Mouse (Mus musculus): ENCODE data around the gene Ccdc191. TPM values are rescaled to one million over a fixed set of nuclear protein-coding genes. Genes with fewer than 3 reads are reported as not detected.

Ccdc191 gene
- polyA plus RNA-seq, 1 experiment from 2014 or later, result 5.4 TPM

DNA sequence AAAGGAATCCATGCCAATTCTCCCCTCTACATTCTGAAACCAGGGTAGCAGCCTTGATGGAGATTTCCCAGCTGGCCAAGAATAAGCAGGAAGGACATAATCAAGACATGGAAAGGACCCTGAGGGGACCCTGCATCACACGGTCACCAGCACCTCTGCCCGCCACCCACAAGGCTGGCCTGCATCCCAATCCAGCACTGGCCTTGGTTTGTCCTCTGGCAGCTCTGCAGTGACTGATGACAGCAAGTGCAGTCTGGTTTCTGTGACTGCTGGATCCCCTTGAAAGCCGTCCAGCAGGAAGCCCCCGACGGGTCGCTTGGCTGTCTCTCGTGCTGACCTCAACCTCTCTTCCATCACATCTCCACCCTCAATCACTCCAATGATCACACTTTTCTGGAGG is 18.2 kb upstream of the Ccdc191 start:
- no peak overlapping the region for H3K4me2 ChIP-seq (replicated peaks; ENCODE audit: low read depth)
- H3K4me3 ChIP-seq (ENCODE audit: low read depth, low read length), result no peak overlapping the region
- WGBS, result 84% methylated on average over 7 of the region's 7 CpGs
- DNase-seq (ENCODE audit: low spot score), result no peak
- H3K36me3 ChIP-seq (ENCODE audit: control insufficient read depth, insufficient read depth, low read length), result peaks cover 16% of the 10 kb centered on the region
- no peaks in the 10 kb centered on the region for H3K27me3 ChIP-seq (ENCODE audit: control insufficient read depth, insufficient read depth, low read length)
- H3K27ac ChIP-seq (replicated peaks), result no peak overlapping the region
- no peak overlapping the region for H3K9ac ChIP-seq (ENCODE audit: low read length)
- no peak for ATAC-seq (ENCODE audit: low FRiP score, low TSS enrichment)
- no peaks in the 10 kb centered on the region for H3K9me3 ChIP-seq (ENCODE audit: control insufficient read depth, low read length)
- no peak for TF ChIP-seq EP300 (optimal IDR thresholded peaks at IDR 0.05)
- no peak for TF ChIP-seq CTCF (IDR thresholded peaks at IDR 0.05; ENCODE audit: low read depth)
- no peaks in the 10 kb centered on the region for H3K4me1 ChIP-seq (replicated peaks; ENCODE audit: control insufficient read depth, insufficient read depth)

DNA sequence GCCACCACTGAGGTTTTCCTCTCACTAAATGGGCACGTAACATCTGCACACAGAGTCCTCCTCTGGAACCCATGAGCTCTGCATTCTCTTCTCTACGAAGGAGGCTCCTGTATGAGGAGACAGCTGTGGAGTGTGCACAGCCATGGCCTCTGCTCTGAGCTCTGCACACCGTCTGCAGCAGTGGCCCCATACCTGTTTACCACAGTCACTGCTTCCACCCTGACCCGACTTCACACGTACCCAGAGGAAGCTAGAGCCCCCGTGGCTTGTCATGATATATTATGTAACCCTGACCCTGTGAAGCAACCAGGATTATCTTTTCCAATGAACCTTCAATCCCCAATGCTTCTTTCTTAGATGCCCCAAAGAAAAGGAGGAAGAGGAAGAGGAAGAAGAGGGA is 9.8 kb upstream of the Ccdc191 start:
- DNase-seq (ENCODE audit: low spot score), result no peak
- no peaks in the 10 kb centered on the region for H3K9me3 ChIP-seq (ENCODE audit: control insufficient read depth, low read length)
- WGBS, result 75% methylated on average over 6 of the region's 6 CpGs
- H3K36me3 ChIP-seq (ENCODE audit: control insufficient read depth, insufficient read depth, low read length), result peaks cover 13% of the 10 kb centered on the region; the same call in 1 of the 2 replicates
- TF ChIP-seq EP300 (optimal IDR thresholded peaks at IDR 0.05) (no peak), CTCF (IDR thresholded peaks at IDR 0.05; ENCODE audit: low read depth) (no peak)
- no peak overlapping the region for H3K9ac ChIP-seq (ENCODE audit: low read length)
- no peaks in the 10 kb centered on the region for H3K27me3 ChIP-seq (ENCODE audit: control insufficient read depth, insufficient read depth, low read length)
- H3K27ac ChIP-seq (replicated peaks), result no peak overlapping the region
- H3K4me2 ChIP-seq (replicated peaks; ENCODE audit: low read depth), result no peak overlapping the region
- H3K4me1 ChIP-seq (replicated peaks; ENCODE audit: control insufficient read depth, insufficient read depth), result no peaks in the 10 kb centered on the region
- ATAC-seq (ENCODE audit: low FRiP score, low TSS enrichment), result no peak
- H3K4me3 ChIP-seq (ENCODE audit: low read depth, low read length), result no peak overlapping the region

DNA sequence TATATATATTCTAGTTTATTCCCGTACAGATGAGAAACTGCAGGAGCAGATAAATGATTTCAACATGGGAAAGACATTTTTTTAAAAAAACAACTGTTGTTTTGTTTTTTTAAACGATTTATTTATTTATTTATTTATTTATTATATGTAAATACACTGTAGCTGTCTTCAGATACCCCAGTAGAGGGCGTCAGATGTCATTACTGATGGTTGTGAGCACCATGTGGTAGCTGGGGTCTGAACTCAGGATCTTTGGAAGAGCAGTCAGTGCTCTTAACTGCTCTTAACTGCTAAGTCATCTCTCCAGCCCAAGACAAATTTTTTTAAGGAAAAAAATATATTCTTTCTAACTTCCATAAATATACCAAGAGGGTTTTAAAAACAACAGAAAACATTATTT is 8.0 kb upstream of the Ccdc191 start:
- no peaks in the 10 kb centered on the region for H3K4me1 ChIP-seq (replicated peaks; ENCODE audit: control insufficient read depth, insufficient read depth)
- H3K27ac ChIP-seq (replicated peaks), result no peak overlapping the region
- H3K4me2 ChIP-seq (replicated peaks; ENCODE audit: low read depth), result no peak overlapping the region
- DNase-seq (ENCODE audit: low spot score) (no peak), ATAC-seq (ENCODE audit: low FRiP score, low TSS enrichment) (no peak)
- peaks cover 4% of the 10 kb centered on the region; the same call in 1 of the 2 replicates for H3K36me3 ChIP-seq (ENCODE audit: control insufficient read depth, insufficient read depth, low read length)
- H3K27me3 ChIP-seq (ENCODE audit: control insufficient read depth, insufficient read depth, low read length), result no peaks in the 10 kb centered on the region
- H3K9ac ChIP-seq (ENCODE audit: low read length), result no peak overlapping the region
- 61% methylated on average over 3 of the region's 3 CpGs for WGBS
- peak; percentile 28; the same call in 1 of the 2 replicates for TF ChIP-seq CTCF (IDR thresholded peaks at IDR 0.05; ENCODE audit: low read depth)
- no peak for TF ChIP-seq EP300 (optimal IDR thresholded peaks at IDR 0.05)
- H3K4me3 ChIP-seq (ENCODE audit: low read depth, low read length), result no peak overlapping the region
- H3K9me3 ChIP-seq (ENCODE audit: control insufficient read depth, low read length), result no peaks in the 10 kb centered on the region

DNA sequence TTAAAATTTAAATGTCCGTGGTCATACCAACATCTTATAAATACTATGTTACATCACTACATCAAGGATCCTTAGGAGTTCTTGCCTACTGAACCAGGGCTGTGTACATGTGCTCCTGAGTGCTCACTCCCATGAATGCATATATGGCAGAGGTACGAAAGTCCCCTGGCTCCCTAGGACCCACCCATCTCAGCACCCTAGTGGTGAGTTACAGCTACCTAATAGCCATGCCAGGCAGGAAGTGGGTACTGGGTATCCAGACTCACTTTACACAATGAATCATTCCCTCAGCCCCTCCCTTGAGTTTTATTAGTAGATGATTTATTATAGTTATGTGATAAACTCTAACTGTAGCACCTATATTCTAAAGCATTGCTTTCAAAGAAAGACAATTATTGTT is 7.3 kb upstream of the Ccdc191 start:
- no peak overlapping the region for H3K9ac ChIP-seq (ENCODE audit: low read length)
- H3K4me2 ChIP-seq (replicated peaks; ENCODE audit: low read depth), result no peak overlapping the region
- no peak overlapping the region for H3K27ac ChIP-seq (replicated peaks)
- peak; percentile 60; the same call in 1 of the 2 replicates for ATAC-seq (ENCODE audit: low FRiP score, low TSS enrichment)
- no peak for DNase-seq (ENCODE audit: low spot score)
- whole genome bisulfite sequencing, result 94% methylated on average over 2 of the region's 2 CpGs
- no peak overlapping the region for H3K4me3 ChIP-seq (ENCODE audit: low read depth, low read length)
- H3K4me1 ChIP-seq (replicated peaks; ENCODE audit: control insufficient read depth, insufficient read depth), result no peaks in the 10 kb centered on the region
- 0 out of 2 replicates have a peak, but pooled peaks cover 3% of the 10 kb centered on the region for H3K36me3 ChIP-seq (ENCODE audit: control insufficient read depth, insufficient read depth, low read length)
- no peaks in the 10 kb centered on the region for H3K27me3 ChIP-seq (ENCODE audit: control insufficient read depth, insufficient read depth, low read length)
- TF ChIP-seq CTCF (IDR thresholded peaks at IDR 0.05; ENCODE audit: low read depth) (0 out of 2 replicates have a peak, but pooled peaks have one; percentile 12), EP300 (optimal IDR thresholded peaks at IDR 0.05) (no peak)
- no peaks in the 10 kb centered on the region for H3K9me3 ChIP-seq (ENCODE audit: control insufficient read depth, low read length)

DNA sequence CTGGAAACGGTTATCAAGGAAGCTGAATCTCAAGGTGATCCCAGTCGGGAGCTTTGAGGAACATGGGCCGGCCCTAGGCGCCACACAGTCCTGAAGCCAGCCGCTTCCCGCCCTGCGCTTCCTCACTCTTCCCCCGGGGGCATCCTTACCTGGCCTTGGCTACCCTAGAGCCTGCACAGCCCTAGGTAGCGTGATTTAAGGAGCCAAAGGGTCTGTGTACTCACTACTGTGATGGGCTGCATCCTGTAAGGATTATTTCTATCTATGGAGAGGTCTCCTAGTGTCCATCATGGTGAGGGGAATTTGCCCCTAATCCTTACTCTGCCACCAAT is 371 bp downstream of the Ccdc191 start:
- DNase-seq (ENCODE audit: low spot score), result no peak
- Histone ChIP-seq H3K4me1 (replicated peaks; ENCODE audit: control insufficient read depth, insufficient read depth) (no peaks in the 10 kb centered on the region; the same call in 1 of the 2 replicates), H3K4me3 (ENCODE audit: low read depth, low read length) (peak overlapping the region; percentile 69), H3K4me2 (replicated peaks; ENCODE audit: low read depth) (peak overlapping the region; percentile 61), H3K9me3 (ENCODE audit: control insufficient read depth, low read length) (no peaks in the 10 kb centered on the region), H3K27ac (replicated peaks) (peak overlapping the region; percentile 74), H3K27me3 (ENCODE audit: control insufficient read depth, insufficient read depth, low read length) (no peaks in the 10 kb centered on the region), H3K9ac (ENCODE audit: low read length) (peak overlapping the region; percentile 88), H3K36me3 (ENCODE audit: control insufficient read depth, insufficient read depth, low read length) (no peaks in the 10 kb centered on the region)
- peak; percentile 69 for TF ChIP-seq CTCF (IDR thresholded peaks at IDR 0.05; ENCODE audit: low read depth)
- no peak for TF ChIP-seq EP300 (optimal IDR thresholded peaks at IDR 0.05)
- peak; percentile 98 for ATAC-seq (ENCODE audit: low FRiP score, low TSS enrichment)
- under 1% methylated on average over 9 of the region's 9 CpGs for WGBS

DNA sequence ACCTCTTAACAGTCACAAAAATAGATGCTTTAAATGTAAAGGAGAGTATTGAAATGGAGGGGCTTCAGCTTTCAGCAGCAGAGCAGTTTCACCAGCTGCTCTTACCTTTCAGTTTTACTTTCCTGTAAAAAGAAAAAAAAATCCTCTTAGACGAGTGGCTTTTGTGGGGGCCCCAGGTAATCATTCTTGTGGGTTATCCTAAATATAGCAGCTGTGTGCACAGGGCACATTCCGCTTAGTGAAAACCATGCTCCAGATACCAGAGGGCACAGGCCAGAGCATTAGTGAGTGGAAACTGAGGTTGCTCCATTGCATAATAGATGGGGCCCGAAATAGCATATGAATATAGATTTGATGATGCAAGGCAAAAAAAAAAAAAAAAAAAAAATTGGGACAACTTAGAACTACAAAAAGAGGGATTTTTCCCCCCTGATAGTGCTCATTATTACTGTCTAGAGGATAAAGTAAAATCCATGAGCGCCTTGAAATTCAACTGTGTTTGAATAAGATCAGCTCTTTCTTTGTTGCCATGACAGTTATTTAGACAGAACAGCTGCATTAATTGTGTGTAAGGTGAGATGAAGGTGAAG is 1.2 kb downstream of the Ccdc191 start:
- H3K9me3 ChIP-seq (ENCODE audit: control insufficient read depth, low read length), result no peaks in the 10 kb centered on the region
- TF ChIP-seq EP300 (optimal IDR thresholded peaks at IDR 0.05) (no peak), CTCF (IDR thresholded peaks at IDR 0.05; ENCODE audit: low read depth) (no peak)
- no peak overlapping the region for H3K9ac ChIP-seq (ENCODE audit: low read length)
- H3K27ac ChIP-seq (replicated peaks), result no peak overlapping the region
- no peak for DNase-seq (ENCODE audit: low spot score)
- H3K4me1 ChIP-seq (replicated peaks; ENCODE audit: control insufficient read depth, insufficient read depth), result no peaks in the 10 kb centered on the region; the same call in 1 of the 2 replicates
- H3K27me3 ChIP-seq (ENCODE audit: control insufficient read depth, insufficient read depth, low read length), result no peaks in the 10 kb centered on the region
- H3K4me3 ChIP-seq (ENCODE audit: low read depth, low read length), result no peak overlapping the region
- no peak for ATAC-seq (ENCODE audit: low FRiP score, low TSS enrichment)
- H3K36me3 ChIP-seq (ENCODE audit: control insufficient read depth, insufficient read depth, low read length), result no peaks in the 10 kb centered on the region
- H3K4me2 ChIP-seq (replicated peaks; ENCODE audit: low read depth), result no peak overlapping the region; the same call in 1 of the 2 replicates
- 60% methylated on average over 4 of the region's 4 CpGs for WGBS

Measured in stomach, postnatal 0 days (tissue).